Mouse (Mus musculus) lung, embryonic 16.5 days (tissue): ENCODE data around the gene Kif5c. TPM values are rescaled to one million over a fixed set of nuclear protein-coding genes. Genes with fewer than 3 reads are reported as not detected.

Source experiments
- ATAC-seq: fragments of 200-750 bp; cut with Nextera tagmentation; 2 replicates; pipeline ENCODE4 v1.8.0; 2017; ENCODE audit warnings: low read depth, mild to moderate bottlenecking, moderate library complexity
- H3K27ac ChIP-seq: fragments of 300-500 bp; sonication (generic); 2 replicates; pipeline ENCODE4 v1.5.1; 2014; ENCODE audit warnings: mild to moderate bottlenecking, control low read depth, low read length
- H3K27me3 ChIP-seq: fragments of 300-500 bp; sonication (generic); 2 replicates; pipeline ENCODE4 v1.6.1; 2014; ENCODE audit warnings: low read depth, low read length, mixed read lengths; ENCODE audit not compliant: control insufficient read depth, insufficient read depth
- H3K36me3 ChIP-seq: fragments of 300-500 bp; sonication (generic); 2 replicates; pipeline ENCODE4 v1.6.1; 2014; ENCODE audit warnings: low read length; ENCODE audit not compliant: control insufficient read depth, insufficient read depth
- H3K4me1 ChIP-seq: fragments of 300-500 bp; sonication (generic); replicated peaks from 2 replicates; pipeline ENCODE4 v1.6.1; 2014; ENCODE audit warnings: low read length, mixed read lengths; ENCODE audit not compliant: control insufficient read depth, insufficient read depth
- H3K4me2 ChIP-seq: fragments of 300-500 bp; sonication (generic); 2 replicates; pipeline ENCODE4 v1.6.1; 2014; ENCODE audit warnings: low read depth, low read length, control low read depth
- H3K4me3 ChIP-seq: fragments of 300-500 bp; sonication (generic); 2 replicates; pipeline ENCODE4 v1.5.1; 2014; ENCODE audit warnings: mild to moderate bottlenecking, low read length, control low read depth
- H3K9ac ChIP-seq: fragments of 300-500 bp; sonication (generic); 2 replicates; pipeline ENCODE4 v1.6.1; 2014; ENCODE audit warnings: low read length, control low read depth
- H3K9me3 ChIP-seq: fragments of 300-500 bp; sonication (generic); 2 replicates; pipeline ENCODE4 v1.6.1; 2016; ENCODE audit warnings: low read length; ENCODE audit not compliant: control insufficient read depth
- WGBS: fragments of 180-500 bp; shearing (Covaris S2); extraction: QIAGEN DNeasy Blood & Tissue Kit; methylation state at CpG from one replicate; pipeline ENCODE4 v1.1.7; 2014; 5-methylcytosine and 5-hydroxymethylcytosine counted together
- polyA plus RNA-seq: library from polyadenylated mRNA; unstranded; fragments of >200 nt; fragmentation: Nextera tagmentation; extraction: Ambion mirVana; gene quantifications from 2 replicates; pipeline ENCODE4 v1.2.1, GENCODE M21; 2015

Gene Kif5c
- polyA plus RNA-seq, 1 experiment from 2014 or later = 0.85 TPM

- Histone ChIP-seq H3K36me3 (no peaks in the 10 kb centered on the region), H3K4me3 (no peak overlapping the region), H3K9me3 (no peaks in the 10 kb centered on the region), H3K27ac (no peak overlapping the region), H3K27me3 (no peaks in the 10 kb centered on the region), H3K4me2 (no peak overlapping the region), H3K9ac (no peak overlapping the region), H3K4me1 (no peaks in the 10 kb centered on the region)
- no peak for ATAC-seq
- 80% methylated on average over 12 of the region's 12 CpGs for WGBS
Observed at GRCm38 (mm10) chr2:49676020-49676419, 56.9 kb downstream of the Kif5c start.

DNA sequence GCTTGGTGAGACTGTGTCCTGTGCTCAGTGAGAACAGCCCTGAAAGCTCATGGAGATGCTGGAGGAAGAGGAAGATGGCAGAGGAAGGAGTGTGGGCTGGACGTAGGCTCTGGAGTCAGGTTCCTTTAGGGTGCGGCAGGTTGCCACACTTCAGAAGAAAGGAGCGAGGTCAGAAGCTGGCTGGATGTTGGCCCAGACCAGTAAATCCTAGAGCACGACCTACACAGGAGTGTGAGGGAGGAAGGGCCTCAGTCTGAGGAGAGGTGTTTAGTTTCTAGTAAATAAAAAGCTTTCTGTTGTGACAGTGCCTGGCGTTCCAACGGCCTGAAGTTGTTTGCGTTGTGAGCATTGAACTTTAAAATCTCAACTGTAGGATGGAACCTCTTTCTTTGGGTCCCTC, 59.3 kb downstream of the Kif5c start:
- Histone ChIP-seq H3K9ac (no peak overlapping the region), H3K4me3 (no peak overlapping the region), H3K9me3 (no peaks in the 10 kb centered on the region), H3K36me3 (no peaks in the 10 kb centered on the region), H3K27me3 (no peaks in the 10 kb centered on the region), H3K27ac (no peak overlapping the region), H3K4me2 (no peak overlapping the region), H3K4me1 (no peaks in the 10 kb centered on the region)
- WGBS = 52% methylated on average over 7 of the region's 7 CpGs
- no peak for ATAC-seq

DNA sequence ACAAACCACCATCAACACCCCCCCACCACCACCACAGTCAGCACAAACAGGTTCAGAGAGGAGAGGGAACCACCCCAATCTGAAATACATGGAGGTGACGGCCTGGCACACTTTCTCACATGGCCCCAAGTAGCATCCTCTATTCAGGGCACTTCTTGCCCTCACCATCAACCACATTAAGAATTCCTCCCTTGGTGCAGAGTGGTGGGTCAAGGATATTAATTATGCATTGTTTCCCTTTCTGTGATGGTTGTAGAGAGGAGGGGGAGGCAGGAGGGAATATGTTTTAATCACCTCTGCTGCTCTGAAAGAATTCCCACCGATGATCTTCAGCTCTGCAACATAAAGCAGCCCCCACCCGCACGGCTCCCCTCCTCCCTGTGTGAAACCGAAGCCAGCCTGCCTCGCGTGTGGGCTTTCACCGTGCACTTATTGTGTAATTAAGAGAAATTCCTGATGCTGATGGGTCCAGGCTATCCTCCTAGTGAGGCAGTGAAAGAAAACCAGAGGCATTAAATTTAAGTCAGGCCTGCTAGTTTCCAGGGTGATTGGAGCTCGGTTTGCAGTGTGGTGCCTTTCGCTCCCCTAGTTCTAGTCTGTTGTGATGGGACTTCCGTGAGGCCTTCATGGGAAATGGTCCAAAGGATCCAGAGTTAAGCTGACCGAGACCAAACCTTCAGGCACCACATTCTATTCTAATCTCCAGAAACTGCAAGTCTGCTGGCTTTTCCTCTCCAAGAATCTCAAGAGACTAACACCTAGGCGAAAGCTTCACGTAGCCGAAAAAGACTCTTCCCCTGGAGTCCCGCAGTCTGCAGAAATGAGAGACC, 60.3 kb downstream of the Kif5c start:
- no peak overlapping the region for H3K9ac ChIP-seq
- H3K27me3 ChIP-seq = no peaks in the 10 kb centered on the region
- H3K9me3 ChIP-seq = no peaks in the 10 kb centered on the region
- H3K4me1 ChIP-seq = no peaks in the 10 kb centered on the region
- no peak overlapping the region for H3K4me2 ChIP-seq
- no peak overlapping the region for H3K4me3 ChIP-seq
- H3K27ac ChIP-seq = no peak overlapping the region
- ATAC-seq = no peak
- 83% methylated on average over 16 of the region's 16 CpGs for WGBS
- H3K36me3 ChIP-seq = no peaks in the 10 kb centered on the region

DNA sequence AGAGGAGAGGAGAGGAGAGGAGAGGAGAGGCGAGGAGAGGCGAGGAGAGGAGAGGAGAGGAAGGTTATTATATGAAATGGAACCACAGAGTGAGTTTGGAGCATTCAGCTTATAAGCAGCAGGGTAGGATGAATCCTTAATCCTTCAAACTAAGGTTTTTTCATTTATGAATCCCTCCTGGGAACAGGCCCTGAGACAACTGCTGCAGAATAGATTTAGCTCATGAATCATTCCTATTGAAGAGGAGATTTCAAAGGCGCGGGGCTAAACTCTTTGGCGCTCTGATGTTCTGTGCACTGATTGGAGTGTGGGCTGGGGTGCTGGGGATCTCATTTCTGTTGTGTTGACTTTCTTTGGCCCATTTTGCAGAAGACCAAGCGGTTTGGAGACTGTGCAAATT, 63.7 kb downstream of the Kif5c start:
- no peaks in the 10 kb centered on the region for H3K36me3 ChIP-seq
- 81% methylated on average over 6 of the region's 6 CpGs for WGBS
- no peak overlapping the region for H3K4me3 ChIP-seq
- H3K4me2 ChIP-seq = no peak overlapping the region
- no peak for ATAC-seq
- H3K9ac ChIP-seq = no peak overlapping the region
- no peak overlapping the region for H3K27ac ChIP-seq
- no peaks in the 10 kb centered on the region for H3K4me1 ChIP-seq
- no peaks in the 10 kb centered on the region for H3K9me3 ChIP-seq
- H3K27me3 ChIP-seq = no peaks in the 10 kb centered on the region

- Histone ChIP-seq H3K4me3 (no peak overlapping the region), H3K4me1 (no peaks in the 10 kb centered on the region), H3K9me3 (no peaks in the 10 kb centered on the region), H3K9ac (no peak overlapping the region), H3K36me3 (no peaks in the 10 kb centered on the region), H3K27ac (no peak overlapping the region), H3K4me2 (no peak overlapping the region), H3K27me3 (no peaks in the 10 kb centered on the region)
- 74% methylated on average over 2 of the region's 2 CpGs for WGBS
- ATAC-seq = no peak
Observed at GRCm38 (mm10) chr2:49684808-49685207, 65.7 kb downstream of the Kif5c start.

GRCm38 (mm10) chr2:49690421-49690826, 71.3 kb downstream of the Kif5c start:
- Histone ChIP-seq H3K4me1 (no peaks in the 10 kb centered on the region), H3K27ac (no peak overlapping the region), H3K4me2 (no peak overlapping the region), H3K27me3 (no peaks in the 10 kb centered on the region), H3K4me3 (no peak overlapping the region), H3K9me3 (no peaks in the 10 kb centered on the region), H3K36me3 (no peaks in the 10 kb centered on the region), H3K9ac (no peak overlapping the region)
- WGBS = 82% methylated on average over 9 of the region's 9 CpGs
- no peak for ATAC-seq

DNA sequence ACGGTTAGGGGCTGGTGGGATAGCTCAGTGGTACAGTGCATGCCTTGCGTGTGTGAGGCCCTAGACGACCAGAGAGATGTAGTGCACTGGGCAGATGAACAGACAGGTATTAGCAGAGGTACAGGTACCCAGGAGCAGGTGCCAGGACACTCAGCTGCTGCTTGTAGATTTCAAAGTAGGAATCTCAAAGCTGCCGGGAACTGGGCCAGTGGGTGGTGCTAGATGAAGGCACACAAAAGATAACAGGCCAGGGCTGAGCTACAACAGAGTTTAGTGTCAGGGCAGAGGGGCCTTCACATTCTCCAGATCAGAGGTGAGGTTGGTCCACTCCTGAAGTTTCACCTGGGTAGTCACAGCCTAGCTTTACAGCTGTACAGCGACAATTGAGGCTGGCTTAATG, 72.3 kb downstream of the Kif5c start:
- 68% methylated on average over 5 of the region's 5 CpGs for WGBS
- no peaks in the 10 kb centered on the region for H3K9me3 ChIP-seq
- no peak overlapping the region for H3K4me3 ChIP-seq
- H3K4me1 ChIP-seq = no peaks in the 10 kb centered on the region
- no peak for ATAC-seq
- H3K36me3 ChIP-seq = no peaks in the 10 kb centered on the region
- H3K4me2 ChIP-seq = no peak overlapping the region
- no peaks in the 10 kb centered on the region for H3K27me3 ChIP-seq
- H3K27ac ChIP-seq = no peak overlapping the region
- no peak overlapping the region for H3K9ac ChIP-seq

DNA sequence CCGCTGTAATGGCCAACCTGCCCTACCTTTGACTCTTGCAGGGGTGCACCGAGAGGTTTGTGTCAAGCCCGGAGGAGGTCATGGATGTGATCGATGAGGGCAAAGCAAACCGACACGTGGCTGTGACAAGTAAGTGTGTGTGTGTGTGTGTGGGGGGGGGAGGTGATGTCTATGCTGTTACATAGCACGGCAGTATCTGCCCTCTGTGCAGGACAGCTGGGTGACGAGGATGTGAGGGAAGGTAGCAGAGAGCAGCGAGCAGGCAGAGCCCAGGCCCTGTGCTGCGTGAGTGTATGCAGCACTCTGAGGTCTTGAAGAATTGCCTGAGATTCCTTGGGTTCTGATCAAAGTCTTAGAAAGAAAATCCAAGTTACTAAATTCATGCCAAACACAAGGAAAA, 75.6 kb downstream of the Kif5c start:
- no peak overlapping the region for H3K4me3 ChIP-seq
- H3K4me1 ChIP-seq = no peaks in the 10 kb centered on the region
- no peaks in the 10 kb centered on the region for H3K9me3 ChIP-seq
- no peak overlapping the region for H3K4me2 ChIP-seq
- H3K36me3 ChIP-seq = no peaks in the 10 kb centered on the region
- H3K27me3 ChIP-seq = no peaks in the 10 kb centered on the region
- ATAC-seq = no peak
- no peak overlapping the region for H3K27ac ChIP-seq
- H3K9ac ChIP-seq = no peak overlapping the region
- WGBS = 52% methylated on average over 10 of the region's 10 CpGs

DNA sequence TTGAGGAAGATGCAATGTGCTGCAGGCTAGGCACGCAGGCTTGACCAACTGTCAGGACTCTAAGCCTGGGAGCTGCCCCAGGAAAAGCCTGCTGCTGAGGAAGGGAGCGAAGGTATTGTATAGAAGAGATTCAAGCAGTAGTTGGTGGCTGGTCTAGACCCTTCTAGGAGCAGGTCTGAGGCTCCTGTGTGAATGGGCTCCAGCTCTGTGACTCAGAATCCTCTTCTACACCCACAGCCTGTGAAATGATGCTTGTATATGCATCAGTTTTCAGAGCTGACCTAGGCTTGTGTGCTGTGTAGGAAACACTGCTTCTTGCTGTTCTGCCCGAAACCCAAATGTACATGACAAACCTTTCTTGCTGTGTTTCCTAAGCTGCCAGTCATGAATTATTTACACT, 76.4 kb downstream of the Kif5c start:
- H3K36me3 ChIP-seq = no peaks in the 10 kb centered on the region
- H3K27me3 ChIP-seq = no peaks in the 10 kb centered on the region
- H3K27ac ChIP-seq = no peak overlapping the region
- WGBS = 88% methylated on average over 3 of the region's 3 CpGs
- no peak overlapping the region for H3K9ac ChIP-seq
- no peaks in the 10 kb centered on the region for H3K4me1 ChIP-seq
- H3K4me3 ChIP-seq = no peak overlapping the region
- H3K9me3 ChIP-seq = no peaks in the 10 kb centered on the region
- no peak for ATAC-seq
- no peak overlapping the region for H3K4me2 ChIP-seq
